Mouse (Mus musculus): ENCODE measurements around the gene Ash1l. TPM values are rescaled to one million over a fixed set of nuclear protein-coding genes. Genes with fewer than 3 reads are reported as not detected.
"Not testable (repeated sequence)": the region's sequence is repeated elsewhere in the genome, so short reads cannot be mapped to it uniquely, and the experiment has no call there.

Ash1l gene
- polyA plus RNA-seq, 1 experiment: 18.8 TPM

GRCm38 (mm10) chr3:89067265-89067664 is 116.8 kb downstream of the Ash1l start:
- Histone ChIP-seq H3K4me1 (ENCODE audit: control insufficient read depth, insufficient read depth, low read length) (no peaks in the 10 kb centered on the region), H3K4me3 (replicated peaks; ENCODE audit: control insufficient read depth, low read depth, low read length) (no peak overlapping the region), H3K27ac (ENCODE audit: control insufficient read depth, insufficient read depth, low read depth, low read length, poor library complexity) (no peak overlapping the region)
- TF ChIP-seq CTCF (IDR thresholded peaks at IDR 0.05; ENCODE audit: control insufficient read depth, insufficient read depth, low read length): no peak
- no peak for TF ChIP-seq POLR2A (IDR thresholded peaks at IDR 0.05; ENCODE audit: borderline replicate concordance, control insufficient read depth, low read depth, low read length)

- TF ChIP-seq CTCF (IDR thresholded peaks at IDR 0.05; ENCODE audit: control insufficient read depth, insufficient read depth, low read length): no peak
- no peak for TF ChIP-seq POLR2A (IDR thresholded peaks at IDR 0.05; ENCODE audit: borderline replicate concordance, control insufficient read depth, low read depth, low read length)
- Histone ChIP-seq H3K4me1 (ENCODE audit: control insufficient read depth, insufficient read depth, low read length) (no peaks in the 10 kb centered on the region), H3K27ac (ENCODE audit: control insufficient read depth, insufficient read depth, low read depth, low read length, poor library complexity) (no peak overlapping the region), H3K4me3 (replicated peaks; ENCODE audit: control insufficient read depth, low read depth, low read length) (no peak overlapping the region)
- 90% methylated on average over 9 of the region's 9 CpGs for WGBS
Observed at GRCm38 (mm10) chr3:89077383-89077782, 127.0 kb downstream of the Ash1l start.

GRCm38 (mm10) chr3:89082287-89082686 is 131.9 kb downstream of the Ash1l start:
- not testable (repeated sequence) for H3K4me3 ChIP-seq (replicated peaks; ENCODE audit: control insufficient read depth, low read depth, low read length); H3K27ac ChIP-seq (ENCODE audit: control insufficient read depth, insufficient read depth, low read depth, low read length, poor library complexity); H3K4me1 ChIP-seq (ENCODE audit: control insufficient read depth, insufficient read depth, low read length)

GRCm38 (mm10) chr3:89084133-89084532 is 133.7 kb downstream of the Ash1l start:
- H3K4me1 ChIP-seq (ENCODE audit: control insufficient read depth, insufficient read depth, low read length): peaks cover 1% of the 10 kb centered on the region; the same call in 1 of the 2 replicates
- no peak overlapping the region for H3K27ac ChIP-seq (ENCODE audit: control insufficient read depth, insufficient read depth, low read depth, low read length, poor library complexity)
- no peak overlapping the region for H3K4me3 ChIP-seq (replicated peaks; ENCODE audit: control insufficient read depth, low read depth, low read length)
- TF ChIP-seq POLR2A (IDR thresholded peaks at IDR 0.05; ENCODE audit: borderline replicate concordance, control insufficient read depth, low read depth, low read length): no peak
- TF ChIP-seq CTCF (IDR thresholded peaks at IDR 0.05; ENCODE audit: control insufficient read depth, insufficient read depth, low read length): no peak
- 80% methylated on average over 2 of the region's 2 CpGs for WGBS

GRCm38 (mm10) chr3:89084654-89085190 is 134.3 kb downstream of the Ash1l start:
- Histone ChIP-seq H3K27ac (ENCODE audit: control insufficient read depth, insufficient read depth, low read depth, low read length, poor library complexity) (no peak overlapping the region), H3K4me1 (ENCODE audit: control insufficient read depth, insufficient read depth, low read length) (peaks cover 1% of the 10 kb centered on the region; the same call in 1 of the 2 replicates), H3K4me3 (replicated peaks; ENCODE audit: control insufficient read depth, low read depth, low read length) (no peak overlapping the region)
- no peak for TF ChIP-seq POLR2A (IDR thresholded peaks at IDR 0.05; ENCODE audit: borderline replicate concordance, control insufficient read depth, low read depth, low read length)
- no peak for TF ChIP-seq CTCF (IDR thresholded peaks at IDR 0.05; ENCODE audit: control insufficient read depth, insufficient read depth, low read length)
- 74% methylated on average over 12 of the region's 12 CpGs for WGBS

GRCm38 (mm10) chr3:89087338-89088110 is 137.1 kb downstream of the Ash1l start:
- WGBS: 10% methylated on average over 21 of the region's 21 CpGs
- Histone ChIP-seq H3K27ac (ENCODE audit: control insufficient read depth, insufficient read depth, low read depth, low read length, poor library complexity) (no peak overlapping the region), H3K4me1 (ENCODE audit: control insufficient read depth, insufficient read depth, low read length) (peaks cover 1% of the 10 kb centered on the region; the same call in 1 of the 2 replicates), H3K4me3 (replicated peaks; ENCODE audit: control insufficient read depth, low read depth, low read length) (no peak overlapping the region)
- TF ChIP-seq POLR2A (IDR thresholded peaks at IDR 0.05; ENCODE audit: borderline replicate concordance, control insufficient read depth, low read depth, low read length) (no peak), CTCF (IDR thresholded peaks at IDR 0.05; ENCODE audit: control insufficient read depth, insufficient read depth, low read length) (peak; percentile 71)

- no peaks in the 10 kb centered on the region; the same call in 1 of the 2 replicates for H3K4me1 ChIP-seq (ENCODE audit: control insufficient read depth, insufficient read depth, low read length)
- WGBS: 47% methylated on average over 14 of the region's 14 CpGs
Observed at GRCm38 (mm10) chr3:89088974-89089373, 138.6 kb downstream of the Ash1l start.

GRCm38 (mm10) chr3:89089882-89090591 is 139.6 kb downstream of the Ash1l start:
- no peaks in the 10 kb centered on the region; the same call in 1 of the 2 replicates for H3K4me1 ChIP-seq (ENCODE audit: control insufficient read depth, insufficient read depth, low read length)
- H3K4me3 ChIP-seq (replicated peaks; ENCODE audit: control insufficient read depth, low read depth, low read length): peak overlapping the region; percentile 67

More at GRCm38 (mm10) chr3:89088974-89089373, 138.6 kb downstream of the Ash1l start:
- Histone ChIP-seq H3K4me3 (replicated peaks; ENCODE audit: control insufficient read depth, low read depth, low read length) (peak overlapping the region; percentile 67), H3K27ac (ENCODE audit: control insufficient read depth, insufficient read depth, low read depth, low read length, poor library complexity) (no peak overlapping the region)
- no peak for TF ChIP-seq CTCF (IDR thresholded peaks at IDR 0.05; ENCODE audit: control insufficient read depth, insufficient read depth, low read length)
- no peak for TF ChIP-seq POLR2A (IDR thresholded peaks at IDR 0.05; ENCODE audit: borderline replicate concordance, control insufficient read depth, low read depth, low read length)

More at GRCm38 (mm10) chr3:89089882-89090591, 139.6 kb downstream of the Ash1l start:
- no peak for TF ChIP-seq CTCF (IDR thresholded peaks at IDR 0.05; ENCODE audit: control insufficient read depth, insufficient read depth, low read length)
- TF ChIP-seq POLR2A (IDR thresholded peaks at IDR 0.05; ENCODE audit: borderline replicate concordance, control insufficient read depth, low read depth, low read length): peak; percentile 68
- peak overlapping the region; percentile 26; the same call in 1 of the 2 replicates for H3K27ac ChIP-seq (ENCODE audit: control insufficient read depth, insufficient read depth, low read depth, low read length, poor library complexity)
- WGBS: under 1% methylated on average over 40 of the region's 40 CpGs
